Mouse (Mus musculus) MEL (cell line): ENCODE results near the gene Pdzd7. TPM values are rescaled to one million over a fixed set of nuclear protein-coding genes. Genes with fewer than 3 reads are reported as not detected.

Experiments used
- DNase-seq: peaks from one replicate; pipeline ENCODE4 v3.0.0; 2011; ENCODE audit warnings: low read depth, low spot score
- H3K27ac ChIP-seq: 2 replicates; pipeline ENCODE4 v1.5.1; 2012; ENCODE audit warnings: low read depth, mild to moderate bottlenecking, control low read depth, low read length, moderate library complexity; ENCODE audit not compliant: control insufficient read depth
- H3K27me3 ChIP-seq, 2 experiments: fragments of 150-350 bp in 1 of 2; sonication (generic) in 1 of 2; 2 replicates each; pipeline ENCODE4 v1.6.1; 2012; ENCODE audit warnings: low read length in 2 of 2, mild to moderate bottlenecking in 2 of 2, improper control_type of control experiment in 1 of 2, moderate library complexity in 1 of 2; ENCODE audit not compliant: insufficient read depth in 2 of 2, control insufficient read depth in 1 of 2
- H3K36me3 ChIP-seq, 2 experiments: 2 replicates each; pipeline ENCODE4 v1.6.1; 2012 to 2014; ENCODE audit warnings: low read length in 2 of 2, improper control_type of control experiment in 1 of 2, inconsistent platforms in 1 of 2, mild to moderate bottlenecking in 1 of 2; ENCODE audit not compliant: insufficient read depth in 2 of 2, control insufficient read depth in 1 of 2
- H3K4me1 ChIP-seq, 2 experiments: fragments of 150-350 bp in 1 of 2; sonication (generic) in 1 of 2; 2 replicates each; pipeline ENCODE4 v1.6.1; 2012; ENCODE audit warnings: low read length in 2 of 2, improper control_type of control experiment in 1 of 2, mild to moderate bottlenecking in 1 of 2; ENCODE audit not compliant: insufficient read depth in 2 of 2, control insufficient read depth in 1 of 2
- H3K4me3 ChIP-seq, 2 experiments: fragments of 150-350 bp in 1 of 2; sonication (generic) in 1 of 2; 2 replicates each; pipeline ENCODE4 v1.5.1; 2012; ENCODE audit warnings: low read depth in 2 of 2, low read length in 2 of 2, mild to moderate bottlenecking in 2 of 2, moderate library complexity in 2 of 2, control low read depth in 1 of 2, improper control_type of control experiment in 1 of 2; ENCODE audit not compliant: control insufficient read depth in 1 of 2, insufficient read depth in 1 of 2
- H3K79me2 ChIP-seq: 2 replicates; pipeline ENCODE4 v1.6.1; 2012; ENCODE audit warnings: mild to moderate bottlenecking, low read length, moderate library complexity; ENCODE audit not compliant: control insufficient read depth, poor library complexity, insufficient read depth
- H3K9ac ChIP-seq: 2 replicates; pipeline ENCODE4 v1.6.1; 2012; ENCODE audit warnings: low read depth, mild to moderate bottlenecking, control low read depth, low read length, moderate library complexity; ENCODE audit not compliant: control insufficient read depth, poor library complexity, severe bottlenecking
- H3K9me3 ChIP-seq: fragments of 150-350 bp; sonication (generic); replicated peaks from 2 replicates; pipeline ENCODE4 v1.6.1; 2012; ENCODE audit warnings: mild to moderate bottlenecking, low read length, improper control_type of control experiment, moderate library complexity; ENCODE audit not compliant: insufficient read depth
- CHD1 ChIP-seq: IDR thresholded peaks from 2 replicates; pipeline ENCODE4 v1.6.1; 2012; ENCODE audit warnings: low read depth, mild to moderate bottlenecking, inconsistent platforms, low read length, improper control_type of control experiment
- CTCF ChIP-seq, 3 experiments: IDR thresholded peaks in 2 of 3; conservative IDR thresholded peaks in 1 of 3; 2 replicates each; pipeline ENCODE4 v1.5.1; 2011 to 2012; ENCODE audit warnings: low read length in 3 of 3, low read depth in 2 of 3, mild to moderate bottlenecking in 2 of 3, improper control_type of control experiment in 1 of 3, inconsistent platforms in 1 of 3, mixed read lengths in 1 of 3, moderate library complexity in 1 of 3; ENCODE audit not compliant: control insufficient read depth in 1 of 3, insufficient read depth in 1 of 3, poor library complexity in 1 of 3, severe bottlenecking in 1 of 3
- EP300 ChIP-seq, 2 experiments: IDR thresholded peaks; 2 replicates each; pipeline ENCODE4 v1.6.1; 2011; ENCODE audit warnings: improper control_type of control experiment in 2 of 2, low read length in 2 of 2, low read depth in 1 of 2, mild to moderate bottlenecking in 1 of 2
- ETS1 ChIP-seq: IDR thresholded peaks from 2 replicates; pipeline ENCODE4 v1.6.1; 2012; ENCODE audit warnings: low read depth, mild to moderate bottlenecking, inconsistent platforms, low read length, improper control_type of control experiment, moderate library complexity
- GATA1 ChIP-seq: IDR thresholded peaks from 2 replicates; pipeline ENCODE4 v1.6.1; 2011; ENCODE audit warnings: low read depth, low read length, improper control_type of control experiment
- HCFC1 ChIP-seq: IDR thresholded peaks from 2 replicates; pipeline ENCODE4 v1.6.1; 2012; ENCODE audit warnings: low read depth, mild to moderate bottlenecking, inconsistent platforms, low read length, improper control_type of control experiment, moderate library complexity
- MAFK ChIP-seq: IDR thresholded peaks from 2 replicates; pipeline ENCODE4 v1.6.1; 2011; ENCODE audit warnings: low read depth, mild to moderate bottlenecking, low read length, improper control_type of control experiment, borderline replicate concordance
- MYB ChIP-seq: IDR thresholded peaks from 2 replicates; pipeline ENCODE4 v1.6.1; 2011; ENCODE audit warnings: mild to moderate bottlenecking, low read depth, low read length, improper control_type of control experiment
- MYC ChIP-seq: IDR thresholded peaks from 2 replicates; pipeline ENCODE4 v1.6.1; 2011; ENCODE audit warnings: low read depth, mild to moderate bottlenecking, low read length, improper control_type of control experiment, moderate library complexity
- NRF1 ChIP-seq: IDR thresholded peaks from 2 replicates; pipeline ENCODE4 v1.6.1; 2014; ENCODE audit warnings: low read depth, mild to moderate bottlenecking, inconsistent platforms, low read length, improper control_type of control experiment, moderate library complexity; ENCODE audit not compliant: poor library complexity, insufficient read depth, severe bottlenecking
- POLR2A ChIP-seq, 2 experiments: IDR thresholded peaks; 2 replicates each; pipeline ENCODE4 v1.6.1; 2011 to 2012; ENCODE audit warnings: low read length in 2 of 2, mild to moderate bottlenecking in 2 of 2, control low read depth in 1 of 2, improper control_type of control experiment in 1 of 2, low read depth in 1 of 2, moderate library complexity in 1 of 2; ENCODE audit not compliant: control insufficient read depth in 1 of 2, insufficient read depth in 1 of 2, poor library complexity in 1 of 2
- SMC3 ChIP-seq: IDR thresholded peaks from 2 replicates; pipeline ENCODE4 v1.6.1; 2011; ENCODE audit warnings: low read depth, low read length, improper control_type of control experiment
- TAL1 ChIP-seq: IDR thresholded peaks from 2 replicates; pipeline ENCODE4 v1.6.1; 2012; ENCODE audit warnings: mild to moderate bottlenecking, inconsistent platforms, low read length, moderate library complexity, mixed read lengths
- TCF12 ChIP-seq: IDR thresholded peaks from 2 replicates; pipeline ENCODE4 v1.6.1; 2014; ENCODE audit warnings: low read depth, mild to moderate bottlenecking, inconsistent platforms, low read length, improper control_type of control experiment, moderate library complexity
- ZC3H11A ChIP-seq: IDR thresholded peaks from 2 replicates; pipeline ENCODE4 v1.6.1; 2012; ENCODE audit warnings: low read depth, mild to moderate bottlenecking, inconsistent platforms, low read length, improper control_type of control experiment
- ZNF384 ChIP-seq: IDR thresholded peaks from 2 replicates; pipeline ENCODE4 v1.6.1; 2012; ENCODE audit warnings: low read depth, mild to moderate bottlenecking, inconsistent platforms, low read length, improper control_type of control experiment
- polyA plus RNA-seq, 2 experiments: library from polyadenylated mRNA; stranded (reverse) in 1 of 2; unstranded in 1 of 2; fragments of >175 nt in 1 of 2; fragments of >200 nt in 1 of 2; gene quantifications; 2 replicates each; pipeline versions ENCODE4 v1.2.1 to v1.2.4; 2012; ENCODE audit warnings: low replicate concordance in 2 of 2, low read depth in 1 of 2; ENCODE audit not compliant: insufficient read length in 2 of 2, insufficient read depth in 1 of 2, missing spikeins in 1 of 2
- total RNA-seq: library from RNA; depleted of rRNA; stranded (reverse); fragments of 300-350 nt; gene quantifications from 2 replicates; pipeline ENCODE4 v1.2.3, GENCODE M21; 2012

Pdzd7 gene
- total and polyA plus RNA-seq, 3 experiments = 0.08 to 0.56 TPM; not detected in 1

DNA sequence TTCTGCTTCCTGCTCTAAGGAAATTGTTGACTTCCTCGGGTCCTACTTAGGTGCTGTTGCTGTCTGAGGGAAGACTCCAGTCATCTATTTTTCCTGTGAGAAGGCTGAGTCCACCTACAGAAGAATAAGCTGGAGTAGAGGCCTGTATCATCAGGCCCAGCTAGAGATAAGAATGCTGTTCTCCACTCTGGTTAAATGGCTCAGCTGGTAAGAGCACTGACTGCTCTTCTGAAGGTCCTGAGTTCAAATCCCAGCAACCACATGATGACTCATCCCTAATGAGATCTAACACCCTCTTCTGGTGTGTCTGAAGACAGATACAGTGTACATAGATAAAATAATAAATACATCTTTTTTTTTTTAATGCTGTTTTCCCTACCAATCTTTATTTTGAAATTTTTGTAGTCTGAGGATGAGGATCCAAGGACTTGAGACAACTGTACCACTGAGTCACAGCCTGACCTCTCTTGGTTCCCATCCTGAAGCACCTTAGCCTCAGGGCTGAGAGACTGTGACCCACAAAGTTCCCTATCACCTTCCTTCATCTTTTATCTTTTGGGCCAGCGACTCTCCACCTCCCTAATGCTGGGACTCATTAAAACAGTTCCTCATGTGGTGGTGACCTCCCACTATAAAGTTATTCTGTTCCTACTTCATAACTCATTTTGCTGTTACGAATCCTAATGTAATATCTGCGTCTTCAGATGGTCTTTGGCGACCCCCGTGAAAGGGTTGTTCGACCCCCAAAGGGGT lies 22.4 kb upstream of the Pdzd7 start (continued):
- TF ChIP-seq HCFC1 = 0 out of 2 replicates have a peak, but pooled peaks have one; percentile 47
- no peak for TF ChIP-seq MYB
- no peak for TF ChIP-seq CTCF (IDR thresholded peaks at IDR 0.05 in 2 of 3, conservative IDR thresholded peaks at IDR 0.05 in 1 of 3; ENCODE audit: control insufficient read depth in 1 of 3, insufficient read depth in 1 of 3, low read depth in 2 of 3, low read length in 3 of 3, poor library complexity in 1 of 3, severe bottlenecking in 1 of 3)
- TF ChIP-seq CHD1 = no peak
- TF ChIP-seq ZC3H11A = no peak
- peak; percentile 70 for TF ChIP-seq TAL1
- TF ChIP-seq GATA1 = peak; percentile 98
- no peak; the same call in none of the 2 replicates for TF ChIP-seq ZNF384
- peak; percentile 93 for TF ChIP-seq TCF12
- TF ChIP-seq, all 39 proteins: peak for 13

DNA sequence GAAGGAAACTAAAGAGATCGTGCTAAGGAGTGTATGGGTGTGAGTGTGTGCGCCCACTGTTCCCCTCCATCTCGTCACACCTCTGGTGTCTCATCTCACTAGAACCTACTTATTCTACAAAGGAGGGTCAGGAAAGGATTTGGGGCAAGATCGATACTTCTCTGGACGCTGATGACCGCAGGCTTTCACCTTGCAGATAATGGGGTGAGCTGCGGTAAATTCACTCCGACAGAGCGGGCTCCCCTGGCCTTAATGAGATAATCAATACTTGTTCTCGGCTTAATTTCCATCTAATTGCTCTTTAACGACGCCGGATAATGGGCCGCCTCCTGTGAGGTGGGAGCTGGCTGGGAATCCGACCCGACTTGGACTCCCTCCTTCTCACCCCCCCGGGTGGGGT lies 21.7 kb upstream of the Pdzd7 start:
- peaks cover 8 to 17% of the 10 kb centered on the region in 2 experiments for H3K4me1 ChIP-seq
- TF ChIP-seq GATA1 (no peak), POLR2A (IDR thresholded peaks at IDR 0.05; ENCODE audit: control insufficient read depth in 1 of 2, insufficient read depth in 1 of 2, low read depth in 1 of 2, low read length in 2 of 2, poor library complexity in 1 of 2) (0 out of 4 replicates have a peak, but pooled peaks of 1 of the 2 experiments have one; percentile 20), EP300 (IDR thresholded peaks at IDR 0.05; ENCODE audit: low read depth in 1 of 2, low read length in 2 of 2) (no peak)
- TF ChIP-seq, all 39 proteins: peak for 1
- Histone ChIP-seq H3K27me3 (no peaks in the 10 kb centered on the region), H3K9ac (no peak overlapping the region), H3K79me2 (no peaks in the 10 kb centered on the region), H3K27ac (no peak overlapping the region), H3K36me3 (peaks cover 0 to 17% of the 10 kb centered on the region in 2 experiments; a peak in 2 of 4 replicates), H3K9me3 (no peaks in the 10 kb centered on the region), H3K4me3 (no peak overlapping the region)
- DNase-seq = no peak

DNA sequence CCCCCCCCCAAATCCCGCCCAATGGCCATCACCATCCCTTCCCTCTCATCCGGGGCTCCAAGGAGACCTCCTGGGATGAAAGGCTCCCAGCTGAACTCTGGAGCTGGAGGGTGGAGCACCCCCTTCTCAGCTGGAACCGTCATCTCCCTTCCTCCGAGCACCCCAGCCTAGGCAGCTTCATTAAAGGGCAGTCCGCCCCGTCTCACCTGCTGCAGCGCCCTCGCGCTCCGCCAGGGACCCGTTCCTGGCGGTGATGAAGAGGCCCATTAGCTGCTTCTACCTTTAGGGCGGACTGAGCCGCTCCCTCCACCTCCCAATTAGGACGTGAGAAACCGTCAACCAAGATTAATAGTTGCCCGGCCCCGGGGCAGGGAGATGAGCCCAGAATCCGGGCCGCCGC lies 19.7 kb upstream of the Pdzd7 start:
- H3K9ac ChIP-seq = no peak overlapping the region
- no peaks in the 10 kb centered on the region for H3K27me3 ChIP-seq
- no peak for TF ChIP-seq NRF1
- TF ChIP-seq SMC3 = no peak
- TF ChIP-seq ETS1 = no peak
- TF ChIP-seq MYC = no peak
- TF ChIP-seq MAFK = no peak
- H3K9me3 ChIP-seq = no peaks in the 10 kb centered on the region
- no peak overlapping the region for H3K27ac ChIP-seq
- peaks cover 10 to 17% of the 10 kb centered on the region in 2 experiments for H3K4me1 ChIP-seq
- peaks cover 0 to 19% of the 10 kb centered on the region in 2 experiments; a peak in 2 of 4 replicates for H3K36me3 ChIP-seq
- H3K4me3 ChIP-seq = no peak overlapping the region
- DNase-seq = no peak
- no peaks in the 10 kb centered on the region for H3K79me2 ChIP-seq
